Mouse (Mus musculus) hindbrain, embryonic 16.5 days (tissue): ENCODE measurements around the gene Gm10639. TPM values are rescaled to one million over a fixed set of nuclear protein-coding genes. Genes with fewer than 3 reads are reported as not detected.
"Not testable (repeated sequence)": the region's sequence is repeated elsewhere in the genome, so short reads cannot be mapped to it uniquely, and the experiment has no call there.

Experiments
- ATAC-seq: fragments of 200-750 bp; cut with Nextera tagmentation; 2 replicates; pipeline ENCODE4 v1.8.0; 2017; ENCODE audit warnings: moderate TSS enrichment, moderate library complexity
- H3K27ac ChIP-seq: fragments of 300-500 bp; sonication (generic); 2 replicates; pipeline ENCODE4 v1.5.1; 2014; ENCODE audit warnings: low read depth, mild to moderate bottlenecking, control low read depth, low read length, moderate library complexity
- H3K27me3 ChIP-seq: fragments of 300-500 bp; sonication (generic); replicated peaks from 2 replicates; pipeline ENCODE4 v1.6.1; 2014; ENCODE audit warnings: low read length; ENCODE audit not compliant: control insufficient read depth, insufficient read depth
- H3K36me3 ChIP-seq: fragments of 300-500 bp; sonication (generic); 2 replicates; pipeline ENCODE4 v1.6.1; 2014; ENCODE audit warnings: mild to moderate bottlenecking, low read length, moderate library complexity, mixed read lengths; ENCODE audit not compliant: control insufficient read depth, insufficient read depth
- H3K4me1 ChIP-seq: fragments of 300-500 bp; sonication (generic); 2 replicates; pipeline ENCODE4 v1.6.1; 2014; ENCODE audit warnings: low read depth, low read length; ENCODE audit not compliant: control insufficient read depth, insufficient read depth
- H3K4me2 ChIP-seq: fragments of 300-500 bp; sonication (generic); 2 replicates; pipeline ENCODE4 v1.6.1; 2014; ENCODE audit warnings: mild to moderate bottlenecking, low read length, control low read depth, moderate library complexity
- H3K4me3 ChIP-seq: fragments of 300-500 bp; sonication (generic); 2 replicates; pipeline ENCODE4 v1.5.1; 2014; ENCODE audit warnings: mild to moderate bottlenecking, low read length, control low read depth, moderate library complexity
- H3K9ac ChIP-seq: fragments of 300-500 bp; sonication (generic); 2 replicates; pipeline ENCODE4 v1.6.1; 2014; ENCODE audit warnings: low read depth, mild to moderate bottlenecking, control low read depth, low read length, moderate library complexity
- H3K9me3 ChIP-seq: fragments of 300-500 bp; sonication (generic); 2 replicates; pipeline ENCODE4 v1.6.1; 2014; ENCODE audit warnings: mild to moderate bottlenecking, low read length, moderate library complexity; ENCODE audit not compliant: control insufficient read depth
- WGBS: fragments of 180-500 bp; shearing (Covaris S2); extraction: QIAGEN DNeasy Blood & Tissue Kit; methylation state at CpG from one replicate; pipeline ENCODE4 v1.1.7; 2014; 5-methylcytosine and 5-hydroxymethylcytosine counted together
- polyA plus RNA-seq: library from polyadenylated mRNA; unstranded; fragments of >200 nt; fragmentation: Nextera tagmentation; extraction: Ambion mirVana; gene quantifications from 2 replicates; pipeline ENCODE4 v1.2.1, GENCODE M21; 2015

Gm10639 gene
- polyA plus RNA-seq = not detected in 2 replicates

DNA sequence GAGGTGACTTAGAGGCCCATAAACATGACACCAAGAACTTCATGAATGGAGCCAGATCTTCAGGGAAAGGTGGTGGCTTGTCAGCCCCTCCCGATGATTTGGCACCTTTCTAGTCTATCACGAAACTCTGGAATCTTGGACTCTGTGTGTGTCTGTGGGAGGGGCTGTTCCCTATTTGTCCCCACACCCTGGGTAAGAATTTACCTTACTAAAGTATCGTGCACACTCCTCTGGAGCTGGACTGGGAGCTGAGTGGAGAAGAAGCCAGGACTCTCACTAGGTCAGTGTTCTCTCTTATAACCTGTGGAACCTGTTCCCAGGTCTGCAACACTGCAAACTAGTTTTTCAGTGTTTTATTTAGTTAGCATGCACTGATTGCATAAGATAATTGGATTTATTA is at the start of gene Gm10639:
Gm10639 (plus strand) TSS at position 201 of the 400 bp plus-strand sequence.
- H3K27ac ChIP-seq, H3K27me3 ChIP-seq, H3K4me1 ChIP-seq, H3K4me3 ChIP-seq, H3K4me2 ChIP-seq, H3K9ac ChIP-seq, H3K9me3 ChIP-seq, ATAC-seq, H3K36me3 ChIP-seq: not testable (repeated sequence)
- WGBS = 87% methylated on average over 3 of the region's 3 CpGs

GRCm38 (mm10) chr9:78255683-78256470 is 33.8 kb upstream of the Gm10639 start:
- H3K27ac ChIP-seq, H3K4me3 ChIP-seq, H3K36me3 ChIP-seq, H3K9me3 ChIP-seq, H3K27me3 ChIP-seq, H3K4me1 ChIP-seq, ATAC-seq, H3K4me2 ChIP-seq, H3K9ac ChIP-seq: not testable (repeated sequence)
- WGBS = 71% methylated on average over 3 of the region's 4 CpGs

DNA sequence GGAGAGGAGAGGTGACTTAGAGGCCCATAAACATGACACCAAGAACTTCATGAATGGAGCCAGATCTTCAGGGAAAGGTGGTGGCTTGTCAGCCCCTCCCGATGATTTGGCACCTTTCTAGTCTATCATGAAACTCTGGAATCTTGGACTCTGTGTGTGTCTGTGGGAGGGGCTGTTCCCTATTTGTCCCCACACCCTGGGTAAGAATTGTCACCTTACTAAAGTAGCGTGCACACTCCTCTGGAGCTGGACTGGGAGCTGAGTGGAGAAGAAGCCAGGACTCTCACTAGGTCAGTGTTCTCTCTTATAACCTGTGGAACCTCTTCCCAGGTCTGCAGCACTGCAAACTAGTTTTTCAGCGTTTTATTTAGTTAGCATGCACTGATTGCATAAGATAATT is 32.8 kb upstream of the Gm10639 start, which contains the start of gene Gm3776:
Gm3776 (plus strand) TSS at position 216 of the 400 bp plus-strand sequence.
- not testable (repeated sequence) for ATAC-seq, H3K4me2 ChIP-seq, H3K9ac ChIP-seq, H3K9me3 ChIP-seq, H3K4me3 ChIP-seq, H3K27me3 ChIP-seq, H3K36me3 ChIP-seq, H3K27ac ChIP-seq, H3K4me1 ChIP-seq
- 88% methylated on average over 1 of the region's 3 CpGs for WGBS

DNA sequence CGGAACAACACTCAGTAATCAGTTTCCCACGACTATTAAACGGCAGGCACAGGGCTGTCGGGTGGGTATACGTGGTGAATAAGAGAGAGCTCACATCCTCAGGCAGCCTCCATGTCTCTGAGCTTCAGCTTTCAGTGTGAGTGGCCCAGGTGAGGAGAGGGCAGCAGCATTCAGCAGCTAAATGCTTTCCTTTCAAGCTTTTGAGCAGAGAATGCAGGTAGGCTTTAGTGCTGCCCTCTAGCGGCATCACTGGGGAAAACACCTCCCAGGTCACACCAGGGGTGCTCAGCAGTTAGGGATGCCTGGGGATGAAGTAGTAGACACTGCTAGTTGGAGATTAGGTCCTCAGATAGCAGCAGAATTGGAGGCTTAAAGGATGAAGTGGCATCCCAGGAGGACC is 30.0 kb upstream of the Gm10639 start:
- not testable (repeated sequence) for H3K9me3 ChIP-seq, H3K4me3 ChIP-seq, H3K4me1 ChIP-seq, H3K36me3 ChIP-seq, H3K4me2 ChIP-seq, H3K9ac ChIP-seq, H3K27ac ChIP-seq, H3K27me3 ChIP-seq
- peak; percentile 58; the same call in 1 of the 2 replicates for ATAC-seq
- 0% methylated on average over 1 of the region's 6 CpGs for WGBS

- not testable (repeated sequence) for H3K36me3 ChIP-seq, H3K27me3 ChIP-seq, H3K27ac ChIP-seq, H3K9ac ChIP-seq, H3K4me3 ChIP-seq, H3K9me3 ChIP-seq, H3K4me1 ChIP-seq, ATAC-seq, H3K4me2 ChIP-seq
- WGBS = 88% methylated on average over 3 of the region's 3 CpGs
Observed at GRCm38 (mm10) chr9:78270945-78271344, 18.8 kb upstream of the Gm10639 start.

- not testable (repeated sequence) for H3K4me3 ChIP-seq, H3K27ac ChIP-seq, ATAC-seq, H3K9ac ChIP-seq, H3K27me3 ChIP-seq, H3K4me2 ChIP-seq, H3K36me3 ChIP-seq, H3K4me1 ChIP-seq, H3K9me3 ChIP-seq
- WGBS = 86% methylated on average over 4 of the region's 4 CpGs
Observed at GRCm38 (mm10) chr9:78282002-78282711, 7.6 kb upstream of the Gm10639 start.

DNA sequence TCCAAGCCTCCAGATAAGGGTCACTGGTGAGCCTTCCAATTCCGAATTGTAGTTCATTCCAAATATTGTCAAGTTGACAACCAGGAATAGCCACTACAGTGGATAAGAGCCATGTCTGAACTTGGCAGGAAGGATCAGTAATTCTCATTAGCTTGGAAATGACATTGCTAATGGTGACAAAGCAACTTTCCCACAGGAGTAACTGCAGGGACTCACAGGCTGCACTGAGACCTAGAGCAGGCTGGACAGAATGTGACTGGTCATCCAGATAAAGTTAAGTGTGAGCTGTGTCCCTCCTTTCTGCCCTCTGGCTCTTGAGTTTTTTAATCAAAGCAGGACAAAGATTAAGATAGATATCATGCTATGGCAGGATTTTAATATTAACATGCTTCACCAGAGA is 660 bp upstream of the Gm10639 start:
- ATAC-seq, H3K9ac ChIP-seq, H3K9me3 ChIP-seq, H3K27me3 ChIP-seq, H3K4me3 ChIP-seq, H3K27ac ChIP-seq, H3K4me2 ChIP-seq, H3K4me1 ChIP-seq, H3K36me3 ChIP-seq: not testable (repeated sequence)
- WGBS = 78% methylated on average over 1 of the region's 1 CpGs

- not testable (repeated sequence) for H3K27ac ChIP-seq, H3K9ac ChIP-seq, H3K36me3 ChIP-seq, H3K4me2 ChIP-seq, H3K27me3 ChIP-seq, H3K4me3 ChIP-seq, H3K9me3 ChIP-seq, ATAC-seq, H3K4me1 ChIP-seq
- 89% methylated on average over 8 of the region's 8 CpGs for WGBS
Observed at GRCm38 (mm10) chr9:78292462-78292861, 2.7 kb downstream of the Gm10639 start.

DNA sequence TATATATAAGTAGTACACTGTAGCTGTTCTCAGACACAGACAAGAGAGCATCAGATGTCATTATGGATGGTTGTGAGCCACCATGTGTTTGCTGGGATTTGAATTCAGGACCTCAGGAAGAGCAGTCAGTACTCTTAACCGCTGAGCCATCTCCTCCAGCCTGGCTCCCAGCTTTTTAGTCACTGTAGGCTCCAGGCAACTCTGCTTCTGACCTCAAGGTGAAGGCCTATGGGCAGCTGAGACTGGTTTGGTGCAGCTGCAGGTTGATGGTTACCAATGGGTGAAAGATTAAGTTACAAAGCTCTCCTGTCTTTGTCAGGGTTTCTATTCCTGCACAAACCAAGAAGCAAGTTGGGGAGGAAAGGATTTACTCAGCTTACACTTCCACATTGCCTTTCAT is 4.0 kb downstream of the Gm10639 start:
- H3K9me3 ChIP-seq, H3K27ac ChIP-seq, H3K9ac ChIP-seq, ATAC-seq, H3K27me3 ChIP-seq, H3K4me3 ChIP-seq, H3K4me2 ChIP-seq, H3K36me3 ChIP-seq, H3K4me1 ChIP-seq: not testable (repeated sequence)
- 67% methylated on average over 1 of the region's 1 CpGs for whole genome bisulfite sequencing
